ENCODE assay signal across 22 mouse cellular contexts in genomic region chr7:3210605-3211004, GRCm38 (mm10).
"Had no signal": no experiment of that assay in that cellular context is flagged by ENCODE, and none has a peak within 500 bp of the region (broad histone marks: within the 10 kb centered on the region; RNA-seq: fewer than 3 reads in every experiment).

No protein-coding gene starts in this region.

- DNase-seq: gastrocnemius, adult 2 months; gastrocnemius, postnatal 10 days; gastrocnemius, postnatal 25 days; heart, adult 18-20 months; heart, postnatal 14 days; heart, postnatal 36 days; kidney, adult 11 months; kidney, adult 2 months; kidney, adult 9 months; kidney, postnatal 14 days; kidney, postnatal 36 days; layer of hippocampus, adult 9-11 months; layer of hippocampus, postnatal 36 days; left cerebral cortex, postnatal 4 days had no signal

- H3K9me3 ChIP-seq: heart, embryonic 13.5 days; heart, embryonic 15.5 days; hindbrain, embryonic 13.5 days; hindbrain, embryonic 15.5 days; kidney, embryonic 15.5 days; limb, embryonic 13.5 days; limb, embryonic 15.5 days; liver, embryonic 12.5 days had no signal

- H3K36me3 ChIP-seq: heart, embryonic 13.5 days; heart, embryonic 15.5 days; hindbrain, embryonic 13.5 days; hindbrain, embryonic 15.5 days; kidney, embryonic 15.5 days; limb, embryonic 13.5 days; limb, embryonic 15.5 days; liver, embryonic 12.5 days had no signal

- H3K27me3 ChIP-seq: heart, embryonic 13.5 days; heart, embryonic 15.5 days; hindbrain, embryonic 15.5 days; kidney, embryonic 15.5 days; limb, embryonic 13.5 days; limb, embryonic 15.5 days; liver, embryonic 12.5 days had no signal

- H3K4me1 ChIP-seq: heart, embryonic 13.5 days; heart, embryonic 15.5 days; hindbrain, embryonic 13.5 days; hindbrain, embryonic 15.5 days; kidney, embryonic 15.5 days; limb, embryonic 13.5 days; limb, embryonic 15.5 days; liver, embryonic 12.5 days had no signal

- H3K4me3 ChIP-seq: gastrocnemius, adult 2 months; heart, embryonic 13.5 days; heart, embryonic 15.5 days; hindbrain, embryonic 13.5 days; hindbrain, embryonic 15.5 days; kidney, embryonic 15.5 days; limb, embryonic 13.5 days; limb, embryonic 15.5 days; liver, embryonic 12.5 days had no signal
